Mouse (Mus musculus) hindlimb bud, embryonic 11.5 days (tissue): ENCODE measurements around the gene Kdf1.

Source experiments
- DNase-seq: peaks from one replicate; pipeline ENCODE4 v3.0.0-alpha.2; 2012; ENCODE audit warnings: low read depth, low spot score; ENCODE audit errors: extremely low spot score

Kdf1 gene

DNA sequence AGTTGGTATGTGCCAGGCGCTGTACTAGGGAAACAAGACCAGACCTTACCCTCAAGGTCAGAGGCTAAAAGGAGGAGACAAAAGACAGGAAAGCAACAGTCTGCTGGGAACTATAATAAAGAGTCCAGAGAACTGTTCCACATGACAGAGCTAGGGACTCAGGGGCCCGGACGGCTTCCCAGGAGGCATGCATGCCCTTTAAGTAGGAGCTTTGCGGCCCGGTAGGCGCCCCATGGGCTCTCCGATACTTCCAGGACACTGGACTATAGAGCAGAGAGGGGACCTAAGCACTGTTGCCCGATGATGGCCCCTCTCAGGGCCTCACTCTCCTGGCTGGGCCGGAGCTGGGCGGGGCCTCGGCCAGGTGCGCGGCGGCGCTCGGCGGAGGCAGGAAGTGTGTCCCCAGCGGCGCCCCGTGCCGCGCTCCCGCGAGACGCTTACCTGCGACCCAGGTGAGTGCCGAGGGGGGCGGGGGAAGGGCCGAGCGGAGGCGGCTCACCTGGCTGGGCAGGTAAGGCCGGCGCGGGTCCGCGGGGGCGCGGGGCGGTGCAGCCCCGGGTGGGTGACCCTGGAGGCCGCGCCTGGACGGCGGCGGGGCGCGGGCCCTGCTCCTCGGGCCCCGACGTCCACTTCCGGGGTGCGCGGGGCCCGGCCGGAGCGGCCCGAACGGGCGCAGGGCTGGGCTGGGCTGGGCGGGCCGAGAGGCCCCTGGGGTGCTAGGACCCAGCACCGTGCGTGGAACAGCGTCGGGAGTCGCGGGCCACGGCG lies at the start of gene Kdf1:
Gene Kdf1 (plus strand): TSS at position 363 of the 768 bp plus-strand sequence.
- DNase-seq, result no peak

DNA sequence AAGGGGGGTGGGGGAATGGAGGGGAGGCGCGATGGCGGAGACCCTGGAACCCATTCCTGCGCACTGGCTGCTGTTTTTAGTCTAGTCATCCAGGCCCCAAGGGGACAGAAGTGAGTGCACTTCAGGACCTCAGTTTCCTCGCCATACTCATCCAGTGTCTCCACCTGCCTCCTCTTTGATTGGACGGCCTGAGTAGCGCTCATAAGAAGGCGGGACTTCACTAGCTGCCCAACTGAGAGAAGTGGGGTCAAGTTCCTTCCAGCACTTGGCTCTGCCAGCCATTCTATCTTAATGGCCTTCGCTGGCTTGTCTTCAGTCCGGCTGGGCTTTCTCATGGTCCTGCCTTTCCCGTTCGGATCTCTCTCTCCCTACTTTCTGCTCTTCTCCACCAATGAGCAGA lies 49.6 kb upstream of the Kdf1 start:
- DNase-seq, result no peak

DNA sequence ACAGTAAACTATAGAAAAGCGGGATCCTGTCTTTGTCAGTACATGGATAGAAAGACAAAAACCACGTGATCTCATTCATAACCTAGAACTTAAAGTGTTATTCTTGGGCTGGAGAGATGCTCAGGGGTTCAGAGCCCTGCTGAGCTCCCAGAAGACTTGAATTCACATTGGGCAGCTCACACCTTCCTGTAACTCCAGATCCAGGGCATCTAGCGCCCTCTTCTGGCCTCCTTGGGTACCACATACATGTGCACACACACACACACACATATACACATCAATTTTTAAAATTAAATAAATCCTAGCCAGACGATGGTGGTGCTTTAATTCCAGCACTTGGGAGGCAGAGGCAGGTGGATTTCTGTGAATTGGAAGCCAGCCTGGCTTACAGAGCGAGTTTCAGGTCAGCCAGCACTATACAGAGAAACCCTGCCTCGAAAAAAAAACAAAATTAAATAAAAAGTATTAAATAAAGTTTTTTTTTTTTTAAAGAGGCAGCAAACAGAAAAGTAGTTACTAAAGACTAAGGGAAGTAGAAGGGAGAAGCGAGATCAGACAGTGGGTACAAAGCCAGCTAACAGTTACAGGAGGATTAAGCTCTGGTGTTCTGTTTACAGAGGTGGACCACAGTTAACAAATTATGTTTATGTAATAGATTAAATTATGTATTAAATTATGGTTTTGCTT lies 47.5 kb upstream of the Kdf1 start:
- DNase-seq, result no peak

DNA sequence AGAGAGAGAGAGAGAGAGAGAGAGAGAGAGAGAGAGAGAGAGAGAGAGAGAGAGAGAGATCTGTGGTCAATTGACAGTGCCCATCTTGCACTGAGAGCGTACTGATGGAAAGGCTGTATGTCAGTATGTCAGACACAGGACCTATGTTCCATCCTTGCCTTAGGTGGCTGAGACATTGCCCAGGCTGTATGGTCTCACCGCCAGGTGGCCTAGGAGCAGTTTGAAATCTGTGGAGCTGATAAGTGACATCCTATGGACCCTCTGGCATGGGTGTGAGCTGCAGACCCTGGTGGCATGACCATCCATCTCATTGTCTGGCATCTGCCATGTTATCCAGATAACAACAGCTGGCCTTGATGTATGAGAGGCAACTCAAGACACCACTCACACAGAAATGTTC lies 44.9 kb upstream of the Kdf1 start:
- DNase-seq, result no peak

DNA sequence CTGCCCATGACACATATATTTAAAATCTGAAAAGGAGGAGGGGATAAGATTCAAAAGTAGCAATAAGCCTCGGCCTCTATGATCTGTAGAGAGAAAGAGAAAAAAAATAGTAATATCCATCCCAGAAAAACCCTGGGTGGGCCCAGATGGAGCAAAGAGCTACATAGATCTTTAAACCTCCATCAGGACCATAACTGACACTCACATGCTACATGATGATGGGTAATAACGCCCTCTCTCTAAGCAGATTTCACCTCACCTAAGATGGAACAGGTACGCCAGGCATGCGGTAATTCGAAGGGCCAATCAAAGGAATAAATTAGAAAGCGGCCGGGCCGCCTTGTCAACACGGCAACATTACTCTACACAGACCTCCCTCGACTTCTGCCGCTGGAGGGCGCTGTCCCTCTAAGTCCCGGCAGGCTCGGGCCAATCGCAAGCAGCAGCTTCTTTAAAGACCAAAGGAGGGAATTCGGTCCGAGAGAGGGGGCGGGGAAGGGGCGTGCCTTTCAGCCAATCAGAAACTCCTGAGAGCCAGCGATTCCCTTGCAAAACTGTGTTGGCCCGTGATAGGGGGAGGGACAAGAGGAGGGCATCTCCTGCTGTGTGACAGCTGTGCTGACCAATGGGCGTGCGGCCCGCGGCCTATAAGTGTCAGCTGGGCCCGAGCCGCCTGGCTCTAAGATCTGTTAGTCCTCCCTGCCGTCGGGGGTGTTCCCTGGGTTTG lies 39.1 kb upstream of the Kdf1 start, which contains the start of gene Tent5b:
Gene Tent5b (plus strand): TSS at position 675 of the 727 bp plus-strand sequence.
- DNase-seq, result peak; percentile 86

DNA sequence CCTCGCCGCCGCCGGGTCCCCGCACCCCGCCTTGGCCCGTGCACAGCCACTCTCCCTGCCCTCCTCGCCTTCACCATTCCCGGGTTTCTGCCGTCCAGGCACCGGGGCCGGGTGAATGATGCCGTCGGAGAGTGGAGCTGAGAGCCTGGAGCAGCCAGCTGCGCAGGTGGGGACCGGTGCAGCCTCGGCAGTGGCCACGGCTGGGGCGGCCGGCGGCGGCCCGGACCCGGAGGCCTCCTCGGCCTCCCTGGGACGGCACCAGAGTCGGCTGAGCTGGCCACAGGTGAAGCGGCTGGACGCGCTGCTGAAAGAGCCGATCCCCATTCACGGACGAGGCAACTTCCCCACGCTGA lies 38.6 kb upstream of the Kdf1 start:
- no peak for DNase-seq

DNA sequence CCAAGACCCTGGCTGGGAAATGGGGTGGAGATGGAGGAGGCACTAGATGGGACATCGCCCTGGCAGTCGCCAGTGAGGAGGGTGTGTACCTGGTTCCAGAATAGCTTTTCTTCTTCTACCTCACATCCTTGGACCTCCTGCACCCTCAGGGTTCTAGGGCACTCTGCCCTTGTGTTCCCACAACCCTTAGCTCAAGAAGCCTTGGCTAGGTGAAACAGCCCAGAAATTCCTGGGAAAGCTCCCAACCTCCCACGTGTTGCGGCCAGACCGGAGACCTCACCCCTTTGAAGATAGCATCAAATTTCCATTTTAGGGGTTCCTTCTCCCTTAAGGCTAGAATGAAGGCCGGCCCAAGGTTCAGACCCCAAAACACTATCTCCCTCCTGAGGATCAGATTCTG lies 38.0 kb upstream of the Kdf1 start:
- no peak for DNase-seq

DNA sequence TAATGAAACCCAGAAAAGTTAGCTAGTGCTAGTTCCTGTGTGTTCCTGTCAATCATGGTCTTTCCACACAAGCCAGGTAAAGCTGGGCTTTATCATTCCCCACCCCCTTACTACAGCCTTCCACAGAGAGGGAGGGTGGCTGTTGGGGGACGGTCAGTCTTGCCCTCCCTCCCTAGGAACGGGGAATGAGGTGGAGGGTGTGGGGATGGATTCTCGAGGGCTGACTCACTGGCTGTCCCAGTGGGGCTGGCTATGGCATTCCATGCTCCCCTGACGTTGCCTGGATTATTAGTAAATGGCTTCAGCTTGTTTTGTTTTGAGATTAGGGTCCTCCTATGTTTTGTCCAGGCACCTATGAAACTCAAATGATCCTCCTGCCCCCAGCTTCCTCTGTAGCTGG lies 37.3 kb upstream of the Kdf1 start:
- no peak for DNase-seq

DNA sequence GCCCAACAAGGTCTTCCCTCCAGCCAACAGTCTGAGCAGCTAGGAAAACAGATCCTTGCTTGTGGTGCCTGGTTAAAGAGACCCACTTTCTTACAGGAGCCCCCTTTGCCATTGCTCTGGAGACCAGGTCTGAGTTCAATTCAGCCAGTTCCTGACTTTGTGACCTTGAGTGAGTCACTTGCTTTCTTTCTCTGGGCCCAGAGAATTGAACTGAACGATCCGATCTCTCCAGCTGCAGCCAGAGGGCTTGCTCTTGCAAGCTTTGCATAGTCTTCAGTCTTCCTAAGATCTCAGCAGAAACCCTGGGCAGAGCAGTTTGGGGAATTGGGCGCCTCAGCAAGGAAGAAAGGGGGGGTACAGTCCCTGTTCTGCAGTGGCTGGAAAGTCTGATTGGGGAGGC lies 36.3 kb upstream of the Kdf1 start:
- DNase-seq, result no peak

DNA sequence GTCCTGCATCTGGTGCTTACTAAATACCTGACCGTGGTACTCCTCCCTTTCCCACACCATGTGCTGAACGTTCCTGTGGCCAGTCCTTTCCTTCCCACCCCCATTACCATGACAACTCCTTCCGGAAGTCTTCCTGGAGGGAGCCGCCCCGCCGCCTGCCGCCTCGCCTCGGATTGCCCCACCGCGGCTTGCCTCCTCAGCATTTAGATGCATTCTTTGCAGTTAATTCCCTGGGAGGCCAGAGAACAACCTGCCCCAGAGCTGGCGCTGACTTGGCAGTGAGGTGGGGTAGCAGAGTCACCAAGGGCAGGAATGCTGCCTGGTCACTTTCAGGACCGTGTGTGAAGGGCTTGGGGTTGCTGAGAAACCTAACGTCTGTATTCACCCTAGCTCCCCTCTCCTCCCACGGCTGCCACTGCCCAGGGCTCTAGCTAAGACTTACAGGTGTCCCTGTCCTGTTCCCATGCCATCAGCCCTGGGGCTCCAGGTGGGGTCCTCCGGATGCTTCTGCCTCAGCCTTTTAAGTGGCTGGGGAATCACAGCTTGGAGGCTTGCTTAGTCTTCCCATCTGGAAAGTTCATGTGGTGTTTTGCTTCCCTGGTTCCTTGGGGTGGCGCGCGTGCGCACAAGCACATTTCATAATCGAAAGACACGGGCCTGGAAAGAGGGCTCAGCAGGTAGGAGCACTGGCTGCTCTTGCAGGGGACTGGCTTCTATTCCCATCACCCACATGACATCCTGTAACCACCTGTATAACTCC lies 34.3 kb upstream of the Kdf1 start:
- no peak for DNase-seq

DNA sequence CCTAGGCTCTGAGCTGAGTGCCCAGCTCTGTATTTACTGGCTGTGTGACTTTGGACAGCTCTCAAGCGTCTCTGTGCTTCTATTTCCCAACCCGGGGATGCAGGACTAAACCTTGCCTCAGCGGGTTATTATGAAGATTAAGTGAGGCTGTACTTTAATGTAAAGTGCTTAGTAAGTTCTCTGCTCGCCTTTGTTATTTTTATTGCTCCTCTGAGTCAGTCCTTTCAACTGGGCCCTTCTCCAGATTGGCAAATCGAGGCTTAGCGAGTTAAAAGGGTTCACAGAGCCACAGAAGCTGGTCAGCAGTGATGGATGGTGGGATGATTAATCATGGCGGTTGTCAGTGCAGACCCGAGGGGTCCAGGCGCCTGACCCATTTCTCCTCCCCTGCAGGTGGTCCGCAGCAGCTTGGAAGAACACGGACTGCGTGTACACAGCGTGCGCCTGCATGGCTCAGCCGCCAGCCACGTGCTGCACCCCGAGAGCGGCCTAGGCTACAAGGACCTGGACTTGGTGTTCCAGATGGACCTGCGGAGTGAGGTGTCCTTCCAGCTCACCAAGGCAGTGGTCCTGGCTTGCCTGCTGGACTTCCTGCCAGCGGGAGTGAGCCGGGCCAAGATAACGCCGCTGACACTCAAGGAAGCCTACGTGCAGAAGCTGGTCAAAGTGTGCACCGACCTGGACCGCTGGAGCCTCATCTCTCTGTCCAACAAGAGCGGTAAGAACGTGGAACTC lies 32.9 kb upstream of the Kdf1 start:
- no peak for DNase-seq

DNA sequence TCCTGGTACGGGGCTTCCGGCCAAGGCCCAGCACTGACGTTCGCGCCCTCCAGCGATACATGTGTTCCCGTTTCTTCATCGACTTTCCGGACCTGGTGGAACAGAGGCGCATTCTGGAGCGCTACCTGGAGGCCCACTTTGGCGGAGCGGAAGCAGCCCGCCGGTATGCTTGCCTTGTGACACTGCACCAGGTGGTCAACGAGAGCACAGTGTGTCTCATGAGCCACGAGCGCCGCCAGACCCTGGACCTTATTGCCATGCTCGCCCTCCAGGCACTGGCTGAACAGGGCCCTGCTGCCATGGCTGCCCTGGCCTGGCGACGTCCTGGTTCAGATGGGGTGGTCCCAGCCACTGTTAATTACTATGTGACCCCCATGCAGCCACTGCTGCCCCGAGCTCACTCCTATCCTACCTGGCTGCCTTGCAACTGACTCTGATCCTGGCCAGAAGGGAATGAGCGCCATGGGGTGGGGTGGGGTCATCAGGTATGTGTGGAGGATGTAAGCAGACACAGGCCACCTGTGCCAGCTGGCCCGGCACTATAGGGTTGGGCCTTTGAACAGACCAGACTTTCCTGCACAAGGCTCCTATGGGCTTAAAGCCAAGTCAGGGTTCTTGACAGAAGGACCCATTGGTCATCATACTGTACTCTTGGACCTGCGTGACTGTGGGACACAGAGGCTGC lies 31.9 kb upstream of the Kdf1 start:
- DNase-seq, result no peak

DNA sequence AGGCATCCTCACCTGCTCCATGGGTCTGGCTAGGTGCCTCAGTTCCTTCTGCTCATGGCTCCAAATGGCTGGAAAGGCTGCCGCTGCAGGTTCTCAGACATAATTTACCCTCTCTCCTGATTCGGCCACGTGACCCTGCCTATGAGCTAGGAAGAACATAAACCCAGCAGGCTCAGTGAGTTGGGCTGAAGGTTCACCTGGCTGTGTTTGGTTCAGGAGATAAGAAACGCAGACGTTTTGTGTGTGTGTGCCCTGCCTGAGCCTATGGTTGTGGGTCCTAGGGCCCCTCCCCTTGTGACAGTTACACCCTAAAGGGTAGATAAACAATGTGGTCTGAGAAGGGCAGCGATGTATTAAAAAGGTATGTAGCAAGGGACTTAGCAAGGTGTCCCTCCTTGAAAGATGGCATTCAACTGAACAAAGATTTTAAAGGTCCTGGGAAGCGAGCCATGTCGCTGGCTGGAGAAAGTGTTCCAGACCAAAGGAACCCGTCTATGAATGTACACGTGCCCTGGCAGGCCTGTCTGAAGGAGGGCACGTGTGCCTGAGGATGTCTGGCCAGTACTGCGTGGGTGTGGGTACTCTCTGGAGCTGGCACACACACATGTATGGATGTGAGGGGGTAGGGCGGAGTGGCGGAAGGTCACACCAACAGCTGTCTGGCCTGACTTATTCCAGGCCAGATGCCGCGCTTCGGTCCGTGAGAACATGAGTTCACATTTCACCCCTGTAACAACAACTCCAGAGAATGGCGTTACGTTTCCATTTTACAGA lies 30.0 kb upstream of the Kdf1 start:
- DNase-seq, result no peak

DNA sequence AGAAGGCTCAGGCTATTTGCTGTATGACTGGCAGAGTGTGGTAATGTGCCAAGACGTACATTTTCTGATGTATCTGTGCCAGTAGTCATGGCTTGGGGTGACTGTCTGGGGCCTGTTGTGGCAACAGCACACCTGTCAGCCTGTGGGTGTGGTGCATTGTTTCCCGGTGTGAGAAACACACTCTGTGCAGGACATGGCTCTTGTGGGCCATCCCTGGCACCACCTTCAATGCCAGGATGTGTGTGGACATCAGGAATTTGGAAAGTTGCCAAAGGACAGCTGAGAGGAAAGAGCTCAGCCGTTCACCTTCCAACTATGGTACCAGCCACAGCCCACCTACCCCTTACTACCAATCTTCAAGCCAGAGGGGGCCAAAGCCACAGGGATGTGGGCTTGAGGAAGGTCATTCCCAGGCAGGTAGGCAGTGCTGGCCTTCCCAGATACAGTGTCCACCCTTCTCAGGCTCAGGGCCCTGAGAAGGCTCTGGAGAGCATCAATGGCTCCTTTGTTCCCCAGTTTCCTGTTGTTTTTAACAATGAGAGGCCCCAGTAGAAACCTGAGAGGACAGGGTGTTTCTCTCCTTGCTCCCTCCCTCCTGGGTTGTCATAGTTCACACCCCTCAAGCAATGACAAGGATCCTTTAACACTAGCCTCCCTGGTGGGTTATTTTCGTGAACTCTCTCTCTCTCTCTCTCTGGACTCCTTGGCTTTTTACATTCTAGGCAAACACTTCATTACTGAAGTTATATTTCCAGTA lies 29.1 kb upstream of the Kdf1 start:
- DNase-seq, result no peak

DNA sequence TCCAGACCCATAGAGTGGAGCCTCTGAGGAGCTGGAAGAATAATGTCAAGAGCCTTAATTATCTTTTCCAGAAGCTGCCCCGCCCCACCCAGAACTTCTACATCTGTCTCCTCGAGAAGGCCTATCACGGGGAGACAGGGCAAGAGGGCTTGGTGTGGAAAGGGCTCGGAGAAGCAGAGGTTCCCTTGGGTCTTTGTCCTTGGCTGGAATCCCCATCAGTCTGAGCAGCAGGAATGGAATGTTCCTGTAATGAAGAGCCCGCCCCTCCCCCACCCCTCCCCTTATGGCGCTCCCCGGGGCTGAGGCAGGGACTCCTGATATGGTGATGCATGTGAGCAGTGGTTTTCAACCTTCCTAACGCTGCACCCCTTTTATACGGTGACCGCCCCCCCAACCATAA lies 27.0 kb upstream of the Kdf1 start:
- DNase-seq, result no peak

DNA sequence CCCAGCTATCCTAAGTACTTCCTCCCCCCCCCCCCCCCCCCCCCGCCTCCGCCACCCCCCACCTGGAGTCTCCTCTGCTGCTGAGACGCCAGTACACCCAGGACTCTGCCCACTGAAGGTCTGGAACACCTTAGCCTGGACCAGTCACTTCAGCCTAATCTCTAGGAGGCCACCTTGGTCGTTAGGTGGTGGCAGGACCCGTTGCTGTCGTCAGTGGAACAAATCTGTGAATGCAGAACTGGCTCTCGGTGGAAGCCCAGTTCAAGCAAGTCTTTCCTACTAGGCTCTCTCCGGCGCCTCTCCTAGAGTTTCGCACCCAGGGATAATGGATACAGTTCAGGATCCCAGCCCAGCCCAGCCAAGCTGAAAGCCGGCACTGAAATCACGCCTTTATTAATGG lies 24.9 kb upstream of the Kdf1 start:
- no peak for DNase-seq

DNA sequence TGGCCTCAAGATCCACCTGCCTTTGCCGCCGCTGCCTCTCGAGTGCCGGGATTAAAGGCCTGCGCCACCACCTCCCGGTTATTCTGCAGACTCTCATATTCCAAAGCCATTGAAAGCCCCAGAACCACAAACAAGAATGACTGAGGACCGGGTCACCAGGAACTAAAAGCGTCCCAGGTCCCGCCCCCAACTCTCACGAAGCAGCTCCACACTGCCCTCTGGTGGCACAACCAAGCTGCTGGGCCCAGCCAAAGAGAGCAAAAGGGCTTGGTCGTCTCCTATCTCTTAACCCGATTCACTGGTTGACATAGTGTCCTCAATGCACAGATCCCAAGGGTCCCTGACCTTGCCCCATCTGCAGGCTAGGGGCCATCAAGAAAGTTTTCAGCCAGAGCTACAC lies 24.3 kb upstream of the Kdf1 start:
- DNase-seq, result peak; percentile 53

DNA sequence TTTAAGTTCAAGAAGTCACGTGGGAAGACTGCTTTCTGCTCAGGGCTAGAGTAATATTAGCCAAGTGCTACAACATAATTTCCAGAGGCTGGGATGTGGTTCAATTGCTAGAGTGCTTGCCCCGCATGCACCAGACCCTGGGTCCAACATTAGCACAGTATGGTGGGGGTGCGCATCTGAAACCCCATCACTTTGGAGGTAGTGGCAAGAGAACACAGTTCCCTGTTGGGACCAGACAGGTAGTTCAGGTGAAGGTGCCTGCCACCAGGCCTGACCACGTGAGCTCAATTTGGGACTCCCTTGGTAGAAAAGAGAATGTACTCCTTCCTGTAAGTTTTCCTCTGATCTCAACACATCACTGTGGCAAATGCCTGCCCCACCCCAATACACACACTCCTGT lies 23.9 kb upstream of the Kdf1 start:
- DNase-seq, result no peak

DNA sequence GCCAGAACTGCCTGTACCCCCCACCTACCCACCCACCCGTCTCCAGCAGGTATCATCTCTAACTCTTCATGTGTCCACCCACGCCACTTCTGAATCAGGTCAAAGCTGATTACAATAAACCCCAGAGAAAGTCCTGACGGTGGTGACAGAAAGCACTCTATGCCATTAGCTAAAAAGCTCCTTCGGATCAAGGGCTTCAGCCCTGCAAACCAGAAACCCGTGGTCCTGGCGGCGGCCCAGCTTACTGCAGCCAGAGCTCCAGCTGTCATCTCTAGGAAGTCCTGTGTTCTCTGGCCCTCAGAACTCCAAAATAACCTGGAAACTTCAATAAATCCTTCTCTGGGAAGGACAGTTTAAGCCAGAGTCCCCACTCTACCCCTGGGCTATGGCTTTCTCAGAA lies 23.1 kb upstream of the Kdf1 start:
- no peak for DNase-seq
